ENCODE assay signal across 8 mouse cellular contexts in genomic region chr14:78668291-78668690, GRCm38 (mm10).
DNase-seq lines count a peak whose midpoint lies in the region; ATAC-seq lines count a peak whose summit lies in the region.

No protein-coding gene starts in this region.

- no peaks in the 10 kb centered on the region for H3K36me3 ChIP-seq in forebrain, embryonic 15.5 days
- no peaks in the 10 kb centered on the region for H3K36me3 ChIP-seq in hindbrain, embryonic 14.5 days (replicated peaks; ENCODE audit: control insufficient read depth, insufficient read depth)

- no peak overlapping the region for H3K4me2 ChIP-seq in forebrain, embryonic 15.5 days (replicated peaks)
- no peak overlapping the region for H3K4me2 ChIP-seq in hindbrain, embryonic 14.5 days (replicated peaks)

- no peaks in the 10 kb centered on the region for H3K9me3 ChIP-seq in forebrain, embryonic 15.5 days
- H3K9me3 ChIP-seq in hindbrain, embryonic 14.5 days (ENCODE audit: control insufficient read depth, low read length) = no peaks in the 10 kb centered on the region

- no peaks in the 10 kb centered on the region for H3K4me1 ChIP-seq in forebrain, embryonic 15.5 days
- no peaks in the 10 kb centered on the region for H3K4me1 ChIP-seq in hindbrain, embryonic 14.5 days (replicated peaks; ENCODE audit: control insufficient read depth, insufficient read depth, low read length)

- no peak overlapping the region for H3K27ac ChIP-seq in forebrain, embryonic 15.5 days (replicated peaks)
- no peak overlapping the region for H3K27ac ChIP-seq in hindbrain, embryonic 14.5 days

- H3K9ac ChIP-seq in forebrain, embryonic 15.5 days (replicated peaks) = no peak overlapping the region
- no peak overlapping the region for H3K9ac ChIP-seq in hindbrain, embryonic 14.5 days

- no peaks in the 10 kb centered on the region for H3K27me3 ChIP-seq in forebrain, embryonic 15.5 days
- no peaks in the 10 kb centered on the region for H3K27me3 ChIP-seq in hindbrain, embryonic 14.5 days (ENCODE audit: control insufficient read depth, insufficient read depth, low read length)

- DNase-seq in Muller cell, postnatal 12 days (ENCODE audit: inconsistent ontology term) = peak; percentile 76
- DNase-seq in c-Kit-positive CD71-positive TER-119-positive erythroid progenitor cells, embryonic 14.5 days (ENCODE audit: low spot score) = peak; percentile 64
- peak; percentile 92 for DNase-seq in hindbrain, embryonic 14.5 days (ENCODE audit: low spot score)
- DNase-seq in layer of hippocampus, postnatal 25 days (ENCODE audit: extremely low spot score in 1 of 2, low spot score in 1 of 2) = peak; percentile 48 to 82
- peak; percentile 81 to 84 for DNase-seq in right cerebral cortex, postnatal 10 days (ENCODE audit: low spot score in 2 of 2)
- DNase-seq in yolk sac, embryonic 10.5 days (ENCODE audit: low spot score) = peak; percentile 52

- 20% methylated on average over 6 of the region's 6 CpGs for WGBS in forebrain, embryonic 15.5 days
- 19% methylated on average over 6 of the region's 6 CpGs for WGBS in hindbrain, embryonic 14.5 days

- peak; percentile 86 for ATAC-seq in forebrain, embryonic 15.5 days (replicated peaks)
- ATAC-seq in hindbrain, embryonic 14.5 days (ENCODE audit: low FRiP score) = peak; percentile 83; the same call in 1 of the 2 replicates
- ATAC-seq in megakaryocyte progenitor cell, adult 5-6 weeks (replicated peaks; ENCODE audit: poor library complexity) = peak; percentile 97

- no peak overlapping the region for H3K4me3 ChIP-seq in forebrain, embryonic 15.5 days
- H3K4me3 ChIP-seq in hindbrain, embryonic 14.5 days (replicated peaks; ENCODE audit: low read length) = no peak overlapping the region
